Mouse (Mus musculus) adrenal gland, postnatal 14 days (tissue): Measurements from ENCODE around the gene Tenm4. TPM values are rescaled to one million over a fixed set of nuclear protein-coding genes. Genes with fewer than 3 reads are reported as not detected.

Source experiments
- DNase-seq: peaks from one replicate; pipeline ENCODE4 v3.0.0; 2021; ENCODE audit warnings: mixed read lengths
- total RNA-seq: library from RNA; stranded (reverse); gene quantifications from 2 replicates; pipeline ENCODE4 v1.2.3, GENCODE M21; 2021

The Tenm4 gene
- total RNA-seq, 1 experiment from 2014 or later, result 15.6 TPM

DNA sequence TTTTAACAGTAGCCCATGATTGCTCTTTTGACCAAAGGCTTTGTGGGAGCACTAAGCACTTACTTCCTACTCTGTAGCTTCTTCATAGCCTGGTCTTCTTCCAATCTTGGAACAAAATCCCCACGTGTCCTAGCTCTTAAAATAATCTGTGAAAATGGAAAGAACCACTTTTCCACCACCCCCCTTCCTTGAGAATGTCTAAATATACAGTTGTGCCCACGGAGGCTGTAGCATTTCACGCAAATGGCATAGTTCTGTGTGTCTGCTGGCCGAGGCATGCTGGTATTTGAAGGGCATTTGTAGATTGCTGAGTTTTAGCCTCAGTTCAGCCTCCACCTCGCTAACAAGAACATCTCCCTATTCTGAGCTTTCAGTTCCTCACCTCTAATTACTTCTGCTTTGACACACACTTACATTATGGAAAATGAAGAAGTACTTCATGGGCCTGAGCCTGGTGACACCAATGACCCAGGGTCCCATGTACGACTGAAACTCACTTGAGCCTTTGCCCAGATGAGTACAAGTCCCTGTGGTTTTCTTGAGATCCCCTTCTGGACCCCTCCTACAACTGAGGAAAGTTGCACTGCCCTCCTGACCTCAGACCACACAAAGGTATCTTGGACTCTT lies 306.1 kb downstream of the Tenm4 start:
- no peak for DNase-seq

DNA sequence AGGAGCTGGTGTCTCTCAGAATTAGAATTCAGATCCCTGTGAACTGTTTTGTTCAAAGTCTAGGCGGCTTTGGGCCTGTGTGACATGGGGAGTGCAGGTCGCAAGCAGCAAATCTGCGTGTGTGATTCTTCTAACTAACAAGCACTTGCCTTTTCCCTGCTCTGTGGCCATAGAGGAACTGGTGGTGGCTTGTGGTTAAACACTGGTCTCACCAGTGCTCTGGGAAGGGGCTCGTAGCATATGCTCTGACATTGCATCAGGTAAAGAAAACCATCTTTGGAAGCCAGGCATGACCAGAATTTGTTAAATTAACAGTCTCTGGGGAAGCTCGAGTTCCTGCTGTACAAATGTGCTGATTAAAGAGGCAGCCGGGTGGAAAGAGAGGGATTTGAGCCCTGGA lies 308.1 kb downstream of the Tenm4 start:
- DNase-seq, result no peak

- DNase-seq, result no peak
Observed at GRCm38 (mm10) chr7:96480351-96480983, 309.4 kb downstream of the Tenm4 start.

DNA sequence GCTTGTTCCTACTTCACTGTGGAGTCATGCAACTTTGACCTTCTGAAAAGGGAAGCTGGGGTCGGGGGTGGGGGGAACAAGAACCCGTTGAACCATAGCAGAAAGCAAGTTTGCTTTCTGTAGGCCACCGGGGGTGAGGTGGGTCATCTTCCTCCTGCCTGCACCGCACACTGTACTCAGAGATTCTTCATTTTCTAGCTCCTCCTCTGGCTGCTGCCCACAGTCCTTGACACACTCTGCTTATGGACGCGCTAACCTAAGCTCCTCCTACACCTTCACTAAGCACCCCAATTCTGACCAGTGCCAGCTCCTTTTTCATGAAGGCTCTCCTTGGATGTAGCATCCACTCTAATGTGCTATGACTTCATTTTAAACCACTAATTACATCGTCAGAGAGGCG lies 311.9 kb downstream of the Tenm4 start:
- peak; percentile 9 for DNase-seq

- no peak for DNase-seq
Observed at GRCm38 (mm10) chr7:96484006-96484581, 313.0 kb downstream of the Tenm4 start.

- no peak for DNase-seq
Observed at GRCm38 (mm10) chr7:96489348-96490076, 318.5 kb downstream of the Tenm4 start.

DNA sequence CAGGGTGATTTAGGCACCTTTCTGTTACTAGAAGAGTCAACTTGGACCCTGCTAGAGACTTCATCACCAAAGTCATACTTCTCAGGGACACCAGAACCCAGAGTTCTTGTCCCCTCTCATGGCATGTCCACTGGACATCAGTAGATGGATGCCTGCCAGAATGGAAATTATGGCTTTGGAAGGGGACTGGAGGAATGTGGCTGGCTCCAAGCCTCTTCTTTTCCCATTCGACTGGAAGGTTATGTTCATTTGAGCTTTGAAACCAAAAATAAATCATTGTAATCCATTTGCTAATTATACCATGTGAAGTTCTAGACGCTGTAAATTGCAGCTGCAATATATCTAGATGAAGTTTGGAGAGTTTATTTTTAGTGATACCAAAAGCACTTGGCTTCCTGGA lies 320.9 kb downstream of the Tenm4 start:
- DNase-seq, result no peak

GRCm38 (mm10) chr7:96492696-96493095 lies 321.6 kb downstream of the Tenm4 start:
- no peak for DNase-seq

DNA sequence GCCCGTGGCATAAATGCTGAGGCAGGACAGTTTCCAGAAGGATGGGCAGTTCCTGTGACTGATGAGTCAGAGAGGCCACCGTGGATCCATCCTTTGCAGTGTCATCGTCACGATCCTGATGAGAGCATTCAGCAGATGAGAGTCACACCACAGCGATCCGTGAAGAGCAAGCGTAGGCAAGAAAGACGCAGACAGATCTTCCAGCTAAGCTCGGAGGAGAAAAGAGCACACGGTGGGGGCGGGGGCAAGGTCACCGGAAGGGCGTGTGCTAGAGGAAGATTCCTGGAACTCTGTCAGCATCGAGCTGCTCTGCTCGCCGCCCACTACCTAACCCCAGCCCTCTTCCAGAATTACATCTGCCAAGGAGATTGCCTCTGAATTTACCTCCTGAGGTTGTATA lies 323.0 kb downstream of the Tenm4 start:
- no peak for DNase-seq

DNA sequence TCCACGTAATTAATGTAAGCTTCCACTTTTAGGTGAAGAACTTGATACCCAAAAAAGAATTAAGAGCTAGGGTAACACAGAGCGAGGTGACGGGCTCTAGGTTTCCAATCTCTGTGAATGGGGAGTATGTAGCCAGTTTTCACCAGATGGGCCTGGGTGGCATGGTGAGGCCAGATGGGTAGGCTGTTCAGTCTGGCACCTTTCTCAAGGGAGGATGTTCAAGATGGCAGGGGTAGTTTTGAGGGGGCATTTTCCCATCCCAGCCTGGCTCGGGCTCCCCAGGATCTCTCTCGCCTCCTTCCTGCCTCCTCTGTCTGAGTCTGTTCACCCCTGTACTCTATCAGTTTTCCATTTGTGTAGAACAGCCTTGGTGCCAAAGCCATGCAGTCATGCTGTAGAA lies 329.1 kb downstream of the Tenm4 start:
- no peak for DNase-seq

GRCm38 (mm10) chr7:96500797-96501196 lies 329.8 kb downstream of the Tenm4 start:
- no peak for DNase-seq

- no peak for DNase-seq
Observed at GRCm38 (mm10) chr7:96502321-96502973, 331.4 kb downstream of the Tenm4 start.

GRCm38 (mm10) chr7:96505538-96505937 lies 334.5 kb downstream of the Tenm4 start:
- DNase-seq, result no peak

- DNase-seq, result no peak
Observed at GRCm38 (mm10) chr7:96507046-96507445, 336.0 kb downstream of the Tenm4 start.

GRCm38 (mm10) chr7:96510396-96510795 lies 339.4 kb downstream of the Tenm4 start:
- DNase-seq, result no peak

DNA sequence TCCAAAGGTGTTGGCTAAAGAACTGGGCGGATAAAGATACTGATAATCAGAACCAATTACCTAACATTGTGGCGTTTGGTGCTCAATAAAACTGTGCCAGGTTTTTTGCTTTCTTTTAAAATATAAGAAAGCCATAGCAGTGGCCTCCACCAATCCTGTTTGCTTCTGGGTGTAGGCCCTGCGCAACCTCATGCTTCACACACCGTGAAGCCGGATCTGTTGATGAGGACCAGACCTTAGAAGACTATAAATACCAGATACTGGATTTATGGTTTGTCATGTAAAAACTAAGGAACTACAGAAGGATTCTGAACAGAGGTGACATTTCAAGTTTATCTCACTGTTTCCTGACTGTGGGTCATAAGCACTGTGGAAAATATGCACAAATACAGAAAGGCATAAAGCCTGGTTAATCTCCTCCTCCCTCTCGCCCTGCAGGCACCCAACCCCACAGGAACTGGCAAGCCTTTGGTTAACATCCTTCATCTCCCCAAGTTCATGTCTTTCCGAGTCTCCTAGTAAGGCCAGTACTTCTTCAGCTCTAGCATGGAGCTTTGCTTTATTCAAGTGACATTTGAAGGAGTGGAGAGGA lies 340.1 kb downstream of the Tenm4 start:
- no peak for DNase-seq

DNA sequence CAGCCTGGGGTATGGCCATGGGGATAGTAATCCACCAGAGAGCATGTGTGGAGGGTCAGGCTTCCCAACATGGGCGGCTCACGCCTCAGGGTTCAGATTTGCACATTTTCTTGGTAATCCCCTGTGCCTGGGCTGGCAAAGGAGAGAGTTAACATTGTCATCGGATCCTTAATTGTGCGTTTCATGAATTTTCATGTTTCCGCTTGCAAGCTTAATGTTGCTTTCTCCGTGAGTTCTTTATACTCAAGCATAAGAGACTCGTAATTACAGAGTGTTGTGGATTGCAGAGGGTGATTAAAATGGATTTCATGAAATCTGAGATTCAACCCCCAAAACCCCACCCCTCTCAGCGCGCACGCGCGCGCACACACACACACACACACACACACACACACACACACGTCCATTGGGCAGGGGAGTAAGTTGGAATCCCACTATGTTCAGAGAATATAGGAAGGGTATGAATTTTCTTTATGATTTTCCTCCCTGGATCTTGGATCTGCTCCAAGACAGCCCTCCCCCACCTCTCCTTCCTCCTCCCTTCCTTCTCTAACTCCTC lies 341.0 kb downstream of the Tenm4 start:
- DNase-seq, result no peak

DNA sequence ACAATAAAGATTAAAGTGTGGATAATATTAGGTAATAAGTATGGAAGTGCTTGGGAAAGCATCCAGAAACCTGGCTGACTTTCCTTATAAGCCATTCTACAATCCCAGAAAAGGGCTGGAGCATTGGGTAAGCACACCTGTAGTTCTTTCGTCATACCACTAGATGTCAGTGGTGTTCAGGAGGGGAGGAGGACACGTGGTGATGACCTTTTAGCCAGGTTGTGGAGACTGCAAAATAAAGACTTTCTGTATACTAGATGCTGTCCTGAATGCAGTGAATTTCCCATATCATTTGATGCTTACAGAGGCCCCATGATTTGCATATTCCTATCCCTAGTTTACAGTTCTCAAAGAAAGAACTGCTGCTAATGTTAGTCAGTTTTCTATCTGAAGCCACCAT lies 348.2 kb downstream of the Tenm4 start:
- DNase-seq, result peak; percentile 55

GRCm38 (mm10) chr7:96521956-96522355 lies 350.9 kb downstream of the Tenm4 start:
- no peak for DNase-seq

DNA sequence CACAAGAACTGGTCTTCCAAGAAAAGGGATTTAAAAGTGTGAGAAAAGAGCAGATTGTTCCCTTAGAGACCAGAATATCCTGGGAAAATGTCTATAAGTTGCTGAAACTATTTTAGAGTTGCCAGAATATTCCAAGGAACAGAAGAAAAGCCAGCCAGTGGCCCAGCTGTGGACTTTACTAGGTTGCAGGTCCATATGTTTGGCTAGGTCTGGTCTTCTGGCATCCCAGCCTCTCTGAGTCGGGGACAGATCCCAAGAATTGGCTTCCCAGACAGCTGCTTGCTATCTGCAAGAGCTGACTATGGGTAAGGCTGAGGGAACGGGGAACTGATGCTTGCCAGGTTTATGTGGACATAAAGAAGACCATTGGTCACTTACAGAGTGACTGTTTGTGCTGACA lies 352.6 kb downstream of the Tenm4 start:
- DNase-seq, result no peak

DNA sequence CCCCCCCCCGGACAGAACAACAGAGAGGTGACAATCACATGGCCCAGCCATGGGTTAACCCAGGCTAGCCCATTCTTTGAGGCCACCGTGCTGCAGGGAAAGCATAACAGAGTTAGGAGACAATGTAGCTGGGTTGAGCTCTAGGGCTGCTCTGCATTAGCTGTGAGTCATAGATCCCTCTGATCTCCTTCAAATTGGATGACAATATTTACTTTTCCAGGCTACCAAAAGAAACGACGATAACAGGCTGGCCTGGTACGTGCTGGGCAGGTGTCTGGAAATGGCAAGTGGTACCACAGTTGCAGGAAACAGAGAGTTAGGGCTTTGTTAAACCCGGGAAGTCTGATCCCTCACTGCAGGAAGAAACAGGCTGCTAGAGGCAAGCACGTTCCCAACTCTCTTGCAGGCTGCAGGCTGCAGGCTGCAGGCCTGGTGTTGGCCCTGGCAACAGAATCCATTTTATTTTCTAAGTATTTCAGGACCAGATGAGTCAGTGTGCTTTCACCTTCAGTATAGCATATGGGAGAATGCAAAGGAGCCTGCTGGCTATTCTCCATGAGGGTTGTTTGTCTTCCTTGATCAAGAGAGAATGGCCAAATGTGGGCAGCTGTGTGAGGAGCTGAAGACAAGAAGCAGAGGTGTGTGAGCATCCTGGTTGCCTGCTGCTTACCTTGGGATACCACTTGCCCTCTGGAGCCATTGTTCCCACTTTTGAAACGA lies 353.6 kb downstream of the Tenm4 start:
- DNase-seq, result no peak
